ENCODE assay signal across 8 mouse cellular contexts in the genomic region with DNA sequence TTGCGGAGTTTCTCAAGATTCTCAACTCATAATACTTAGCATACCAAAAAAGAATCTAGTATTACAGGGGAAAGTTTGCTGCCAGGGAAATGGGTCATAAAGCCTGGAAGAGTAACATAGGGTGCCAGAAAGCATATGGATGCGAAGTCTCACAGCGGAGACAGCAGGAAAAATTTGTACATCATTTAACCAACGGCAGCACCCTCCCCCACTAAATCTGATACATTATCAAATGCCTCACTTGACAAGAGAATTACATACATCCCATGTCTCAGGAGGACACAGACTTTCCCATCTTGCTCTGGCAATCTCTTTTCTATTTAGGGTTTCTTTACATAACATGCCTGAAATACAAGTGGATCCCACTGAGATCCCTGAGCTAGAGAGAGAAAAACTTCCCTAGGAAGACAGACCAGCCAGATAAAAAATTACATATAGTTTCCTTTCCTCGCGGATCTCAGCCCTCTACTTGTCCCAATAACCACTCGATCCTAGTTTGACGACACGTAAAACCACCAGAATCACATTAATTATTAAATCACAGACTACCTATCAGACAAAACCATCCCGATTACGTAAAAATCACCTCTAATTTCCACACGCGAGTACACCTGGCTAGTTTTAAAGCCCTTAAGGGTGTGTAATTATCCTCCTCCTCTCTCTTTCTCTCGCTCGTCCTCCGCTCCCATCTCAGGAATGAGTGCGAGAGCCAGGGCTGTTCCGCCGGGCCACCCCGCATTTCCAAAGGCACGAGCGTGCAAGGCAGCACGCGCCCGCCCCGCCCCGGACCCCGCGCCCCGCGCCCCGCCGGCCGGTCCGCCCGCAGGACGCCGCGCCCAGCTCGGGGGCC.
DNase-seq lines count a peak whose midpoint lies in the region; ATAC-seq and TF ChIP-seq lines count a peak whose summit lies in the region.

No protein-coding gene starts in this region.

- peak overlapping the region; percentile 92 for H3K4me3 ChIP-seq in testis, adult 2 months (ENCODE audit: control insufficient read depth, low read depth, low read length)
- peak overlapping the region; percentile 93 for H3K4me3 ChIP-seq in heart, embryonic 15.5 days
- H3K4me3 ChIP-seq in liver, embryonic 12.5 days = peak overlapping the region; percentile 64

- H3K4me2 ChIP-seq in heart, embryonic 15.5 days = peak overlapping the region; percentile 81
- H3K4me2 ChIP-seq in liver, embryonic 12.5 days = peak overlapping the region; percentile 91

- 5% methylated on average over 35 of the region's 40 CpGs for WGBS in heart, embryonic 15.5 days
- 10% methylated on average over 36 of the region's 40 CpGs for WGBS in liver, embryonic 12.5 days (ENCODE audit: insufficient replicate concordance)

- H3K9me3 ChIP-seq in heart, embryonic 15.5 days (replicated peaks) = no peaks in the 10 kb centered on the region
- H3K9me3 ChIP-seq in liver, embryonic 12.5 days (replicated peaks) = no peaks in the 10 kb centered on the region

- H3K27me3 ChIP-seq in testis, adult 2 months (ENCODE audit: control insufficient read depth, insufficient read depth, low read length) = no peaks in the 10 kb centered on the region
- no peaks in the 10 kb centered on the region for H3K27me3 ChIP-seq in heart, embryonic 15.5 days
- peaks cover 61% of the 10 kb centered on the region for H3K27me3 ChIP-seq in liver, embryonic 12.5 days (replicated peaks)
- H3K27me3 ChIP-seq in splenic B cell, adult 2 months (ENCODE audit: control insufficient read depth, insufficient read depth, low read length, poor library complexity, severe bottlenecking) = no peaks in the 10 kb centered on the region; the same call in 1 of the 2 replicates

- no peaks in the 10 kb centered on the region for H3K36me3 ChIP-seq in testis, adult 2 months (ENCODE audit: control insufficient read depth, insufficient read depth, low read length)
- H3K36me3 ChIP-seq in heart, embryonic 15.5 days = no peaks in the 10 kb centered on the region
- H3K36me3 ChIP-seq in liver, embryonic 12.5 days = no peaks in the 10 kb centered on the region
- H3K36me3 ChIP-seq in splenic B cell, adult 2 months (ENCODE audit: control insufficient read depth, insufficient read depth, low read length, poor library complexity, severe bottlenecking) = no peaks in the 10 kb centered on the region

- peak overlapping the region; percentile 92 for H3K9ac ChIP-seq in heart, embryonic 15.5 days
- peak overlapping the region; percentile 50; the same call in 1 of the 2 replicates for H3K9ac ChIP-seq in liver, embryonic 12.5 days

- peak overlapping the region; percentile 83 for H3K27ac ChIP-seq in testis, adult 2 months (ENCODE audit: control insufficient read depth, insufficient read depth, low read depth, low read length)
- peak overlapping the region; percentile 90 for H3K27ac ChIP-seq in heart, embryonic 15.5 days
- H3K27ac ChIP-seq in liver, embryonic 12.5 days = no peak overlapping the region

- peaks cover 2% of the 10 kb centered on the region for H3K4me1 ChIP-seq in testis, adult 2 months (ENCODE audit: control insufficient read depth, insufficient read depth, low read length)
- H3K4me1 ChIP-seq in heart, embryonic 15.5 days (replicated peaks) = peaks cover 26% of the 10 kb centered on the region
- H3K4me1 ChIP-seq in liver, embryonic 12.5 days = 0 out of 2 replicates have a peak, but pooled peaks cover 9% of the 10 kb centered on the region

- DNase-seq in testis, postnatal 10 days (ENCODE audit: low spot score) = no peak
- DNase-seq in cerebellum, adult 18-20 months = peak; percentile 42 to 53
- DNase-seq in splenic B cell, adult 2 months (ENCODE audit: low read depth, low spot score) = peak; percentile 12
- DNase-seq in embryo, embryonic 11 days = no peak
- DNase-seq in right cerebral cortex, adult 18-20 months = no peak

- no peak for ATAC-seq in heart, embryonic 15.5 days (replicated peaks; ENCODE audit: insufficient number of reproducible peaks, insufficient read depth, low FRiP score, low read depth)
- no peak for ATAC-seq in liver, embryonic 12.5 days

- no peak for TF ChIP-seq POLR2A in testis, adult 2 months (IDR thresholded peaks at IDR 0.05; ENCODE audit: control insufficient read depth, low read depth, low read length)

- no peak for TF ChIP-seq CTCF in testis, adult 2 months (IDR thresholded peaks at IDR 0.05; ENCODE audit: control insufficient read depth, insufficient read depth, insufficient replicate concordance, low read depth, low read length)

Comparison
In these comparisons a context has a peak if more than half of its experiments do, and no peak if none do; other contexts are left out.
1. DNase-seq: peak in cerebellum, adult 18-20 months (2 of 2) and splenic B cell, adult 2 months (single experiment); none in testis, postnatal 10 days (single experiment), embryo, embryonic 11 days (single experiment) and right cerebral cortex, adult 18-20 months (single experiment).
2. Peak in every context shown above with its lines, with median percentiles within 50 percentile points of each other: H3K4me3 ChIP-seq.